Mouse (Mus musculus) gastrocnemius, postnatal 10 days (tissue): ENCODE measurements around the gene Acp7. TPM values are rescaled to one million over a fixed set of nuclear protein-coding genes. Genes with fewer than 3 reads are reported as not detected.
A peak's percentile ranks its signal among the peaks of the same experiment; 100 is the strongest.
"Not testable (repeated sequence)": the region's sequence is repeated elsewhere in the genome, so short reads cannot be mapped to it uniquely, and the experiment has no call there.

Experiments used
- DNase-seq: peaks from one replicate; pipeline ENCODE4 v3.0.0; 2021; ENCODE audit warnings: mixed read lengths
- long read RNA-seq, 2 experiments: library from polyadenylated mRNA; stranded (forward); transcript quantifications; one replicate each; pipeline ENCODE4 v2.0.0; 2021
- total RNA-seq, 2 experiments: library from RNA; stranded (reverse); gene quantifications; 2 replicates each; pipeline ENCODE4 v1.2.3; 2021

Gene Acp7
- total RNA-seq: not detected
- long read RNA-seq, experiment 1: 0 reads
- long read RNA-seq, experiment 2: 0 reads

- DNase-seq: no peak
Observed at GRCm38 (mm10) chr7:28631073-28631472, at the start of gene Acp7. Gene Acp7 (minus strand): TSS chr7:28631332.

GRCm38 (mm10) chr7:28677624-28678023 lies 46.5 kb upstream of the Acp7 start:
- no peak for DNase-seq

GRCm38 (mm10) chr7:28676811-28677541 lies 45.8 kb upstream of the Acp7 start:
- no peak for DNase-seq

- peak; percentile 21 for DNase-seq
Observed at GRCm38 (mm10) chr7:28675746-28676145, 44.6 kb upstream of the Acp7 start.

- no peak for DNase-seq
Observed at GRCm38 (mm10) chr7:28674994-28675393, 43.9 kb upstream of the Acp7 start.

GRCm38 (mm10) chr7:28672786-28673185 lies 41.7 kb upstream of the Acp7 start:
- not testable (repeated sequence) for DNase-seq

- no peak for DNase-seq
Observed at GRCm38 (mm10) chr7:28672276-28672675, 41.1 kb upstream of the Acp7 start.

- no peak for DNase-seq
Observed at GRCm38 (mm10) chr7:28671172-28671571, 40.0 kb upstream of the Acp7 start.

GRCm38 (mm10) chr7:28665620-28666579 lies 34.8 kb upstream of the Acp7 start:
- no peak for DNase-seq

- no peak for DNase-seq
Observed at GRCm38 (mm10) chr7:28656430-28656829, 25.3 kb upstream of the Acp7 start.

GRCm38 (mm10) chr7:28651157-28651556 lies 20.0 kb upstream of the Acp7 start:
- DNase-seq: no peak

- no peak for DNase-seq
Observed at GRCm38 (mm10) chr7:28647016-28647415, 15.9 kb upstream of the Acp7 start.

- DNase-seq: no peak
Observed at GRCm38 (mm10) chr7:28645947-28646475, 14.9 kb upstream of the Acp7 start.

GRCm38 (mm10) chr7:28645366-28645765 lies 14.2 kb upstream of the Acp7 start:
- DNase-seq: no peak

- no peak for DNase-seq
Observed at GRCm38 (mm10) chr7:28641546-28641945, 10.4 kb upstream of the Acp7 start.

- no peak for DNase-seq
Observed at GRCm38 (mm10) chr7:28637511-28637910, 6.4 kb upstream of the Acp7 start.

- DNase-seq: no peak
Observed at GRCm38 (mm10) chr7:28634128-28634527, 3.0 kb upstream of the Acp7 start.

- no peak for DNase-seq
Observed at GRCm38 (mm10) chr7:28624791-28625190, 6.3 kb downstream of the Acp7 start.

GRCm38 (mm10) chr7:28619098-28619715 lies 11.9 kb downstream of the Acp7 start:
- no peak for DNase-seq

- DNase-seq: no peak
Observed at GRCm38 (mm10) chr7:28605951-28606350, 25.2 kb downstream of the Acp7 start.

GRCm38 (mm10) chr7:28603788-28604187 lies 27.3 kb downstream of the Acp7 start:
- not testable (repeated sequence) for DNase-seq

GRCm38 (mm10) chr7:28603136-28603535 lies 28.0 kb downstream of the Acp7 start:
- DNase-seq: no peak
